Mouse (Mus musculus): ENCODE measurements around the gene Prkg1. TPM values are rescaled to one million over a fixed set of nuclear protein-coding genes. Genes with fewer than 3 reads are reported as not detected.
"Not testable (repeated sequence)": the region's sequence is repeated elsewhere in the genome, so short reads cannot be mapped to it uniquely, and the experiment has no call there.

The Prkg1 gene
- polyA plus RNA-seq, 1 experiment from 2014 or later: 2.1 TPM

GRCm38 (mm10) chr19:31383881-31384280 is 381.0 kb downstream of the Prkg1 start:
- Histone ChIP-seq H3K4me1 (ENCODE audit: control insufficient read depth, insufficient read depth, low read length) (no peaks in the 10 kb centered on the region), H3K9ac (ENCODE audit: low read depth, low read length) (no peak overlapping the region), H3K36me3 (ENCODE audit: control insufficient read depth, insufficient read depth, low read length) (no peaks in the 10 kb centered on the region), H3K4me2 (replicated peaks; ENCODE audit: low read depth, low read length) (no peak overlapping the region), H3K9me3 (ENCODE audit: control insufficient read depth, low read length) (no peaks in the 10 kb centered on the region), H3K27ac (ENCODE audit: low read depth, low read length) (no peak overlapping the region), H3K27me3 (ENCODE audit: control insufficient read depth, insufficient read depth, low read length) (no peaks in the 10 kb centered on the region), H3K4me3 (ENCODE audit: low read length) (no peak overlapping the region)
- ATAC-seq (ENCODE audit: low FRiP score, low TSS enrichment): no peak
- WGBS: 69% methylated on average over 5 of the region's 5 CpGs

GRCm38 (mm10) chr19:31370106-31370505 is 394.7 kb downstream of the Prkg1 start:
- 66% methylated on average over 1 of the region's 1 CpGs for WGBS
- Histone ChIP-seq H3K27me3 (ENCODE audit: control insufficient read depth, insufficient read depth, low read length) (no peaks in the 10 kb centered on the region), H3K9me3 (ENCODE audit: control insufficient read depth, low read length) (no peaks in the 10 kb centered on the region), H3K9ac (ENCODE audit: low read depth, low read length) (no peak overlapping the region), H3K4me2 (replicated peaks; ENCODE audit: low read depth, low read length) (no peak overlapping the region), H3K36me3 (ENCODE audit: control insufficient read depth, insufficient read depth, low read length) (no peaks in the 10 kb centered on the region), H3K27ac (ENCODE audit: low read depth, low read length) (no peak overlapping the region), H3K4me3 (ENCODE audit: low read length) (no peak overlapping the region), H3K4me1 (ENCODE audit: control insufficient read depth, insufficient read depth, low read length) (no peaks in the 10 kb centered on the region)
- no peak for ATAC-seq (ENCODE audit: low FRiP score, low TSS enrichment)

GRCm38 (mm10) chr19:31369116-31369515 is 395.7 kb downstream of the Prkg1 start:
- Histone ChIP-seq H3K36me3 (ENCODE audit: control insufficient read depth, insufficient read depth, low read length) (no peaks in the 10 kb centered on the region), H3K4me1 (ENCODE audit: control insufficient read depth, insufficient read depth, low read length) (no peaks in the 10 kb centered on the region), H3K27ac (ENCODE audit: low read depth, low read length) (no peak overlapping the region), H3K4me3 (ENCODE audit: low read length) (no peak overlapping the region), H3K9me3 (ENCODE audit: control insufficient read depth, low read length) (no peaks in the 10 kb centered on the region), H3K4me2 (replicated peaks; ENCODE audit: low read depth, low read length) (no peak overlapping the region), H3K9ac (ENCODE audit: low read depth, low read length) (no peak overlapping the region), H3K27me3 (ENCODE audit: control insufficient read depth, insufficient read depth, low read length) (no peaks in the 10 kb centered on the region)
- 83% methylated on average over 1 of the region's 1 CpGs for WGBS
- ATAC-seq (ENCODE audit: low FRiP score, low TSS enrichment): no peak

- Histone ChIP-seq H3K4me1 (ENCODE audit: control insufficient read depth, insufficient read depth, low read length) (no peaks in the 10 kb centered on the region), H3K27ac (ENCODE audit: low read depth, low read length) (no peak overlapping the region), H3K36me3 (ENCODE audit: control insufficient read depth, insufficient read depth, low read length) (no peaks in the 10 kb centered on the region), H3K4me2 (replicated peaks; ENCODE audit: low read depth, low read length) (no peak overlapping the region), H3K4me3 (ENCODE audit: low read length) (no peak overlapping the region), H3K9me3 (ENCODE audit: control insufficient read depth, low read length) (no peaks in the 10 kb centered on the region), H3K9ac (ENCODE audit: low read depth, low read length) (no peak overlapping the region), H3K27me3 (ENCODE audit: control insufficient read depth, insufficient read depth, low read length) (no peaks in the 10 kb centered on the region)
- WGBS: 76% methylated on average over 4 of the region's 4 CpGs
- ATAC-seq (ENCODE audit: low FRiP score, low TSS enrichment): no peak
Measured at GRCm38 (mm10) chr19:31362051-31362450, 402.8 kb downstream of the Prkg1 start.

- no peak overlapping the region for H3K27ac ChIP-seq (ENCODE audit: low read depth, low read length)
- no peak for ATAC-seq (ENCODE audit: low FRiP score, low TSS enrichment)
Measured at GRCm38 (mm10) chr19:31361575-31361974, 403.3 kb downstream of the Prkg1 start.

GRCm38 (mm10) chr19:31361161-31361560 is 403.7 kb downstream of the Prkg1 start:
- no peak overlapping the region for H3K4me3 ChIP-seq (ENCODE audit: low read length)
- no peaks in the 10 kb centered on the region for H3K27me3 ChIP-seq (ENCODE audit: control insufficient read depth, insufficient read depth, low read length)
- H3K36me3 ChIP-seq (ENCODE audit: control insufficient read depth, insufficient read depth, low read length): no peaks in the 10 kb centered on the region
- no peaks in the 10 kb centered on the region for H3K9me3 ChIP-seq (ENCODE audit: control insufficient read depth, low read length)
- H3K4me1 ChIP-seq (ENCODE audit: control insufficient read depth, insufficient read depth, low read length): no peaks in the 10 kb centered on the region
- no peak overlapping the region for H3K9ac ChIP-seq (ENCODE audit: low read depth, low read length)
- WGBS: 46% methylated on average over 3 of the region's 3 CpGs
- H3K4me2 ChIP-seq (replicated peaks; ENCODE audit: low read depth, low read length): no peak overlapping the region
- no peak for ATAC-seq (ENCODE audit: low FRiP score, low TSS enrichment)
- no peak overlapping the region for H3K27ac ChIP-seq (ENCODE audit: low read depth, low read length)

More at GRCm38 (mm10) chr19:31361575-31361974, 403.3 kb downstream of the Prkg1 start:
- Histone ChIP-seq H3K4me3 (ENCODE audit: low read length) (no peak overlapping the region), H3K36me3 (ENCODE audit: control insufficient read depth, insufficient read depth, low read length) (no peaks in the 10 kb centered on the region), H3K9me3 (ENCODE audit: control insufficient read depth, low read length) (no peaks in the 10 kb centered on the region), H3K9ac (ENCODE audit: low read depth, low read length) (no peak overlapping the region), H3K4me1 (ENCODE audit: control insufficient read depth, insufficient read depth, low read length) (no peaks in the 10 kb centered on the region), H3K4me2 (replicated peaks; ENCODE audit: low read depth, low read length) (no peak overlapping the region), H3K27me3 (ENCODE audit: control insufficient read depth, insufficient read depth, low read length) (no peaks in the 10 kb centered on the region)
- 63% methylated on average over 5 of the region's 5 CpGs for WGBS

GRCm38 (mm10) chr19:31354959-31355358 is 409.9 kb downstream of the Prkg1 start:
- Histone ChIP-seq H3K27me3 (ENCODE audit: control insufficient read depth, insufficient read depth, low read length) (no peaks in the 10 kb centered on the region), H3K4me1 (ENCODE audit: control insufficient read depth, insufficient read depth, low read length) (no peaks in the 10 kb centered on the region)
- WGBS: 53% methylated on average over 1 of the region's 1 CpGs

GRCm38 (mm10) chr19:31352784-31353183 is 412.0 kb downstream of the Prkg1 start:
- H3K27me3 ChIP-seq (ENCODE audit: control insufficient read depth, insufficient read depth, low read length); H3K4me2 ChIP-seq (replicated peaks; ENCODE audit: low read depth, low read length); H3K4me1 ChIP-seq (ENCODE audit: control insufficient read depth, insufficient read depth, low read length); H3K27ac ChIP-seq (ENCODE audit: low read depth, low read length); H3K9me3 ChIP-seq (ENCODE audit: control insufficient read depth, low read length); H3K9ac ChIP-seq (ENCODE audit: low read depth, low read length); ATAC-seq (ENCODE audit: low FRiP score, low TSS enrichment); H3K4me3 ChIP-seq (ENCODE audit: low read length); H3K36me3 ChIP-seq (ENCODE audit: control insufficient read depth, insufficient read depth, low read length): not testable (repeated sequence)

More at GRCm38 (mm10) chr19:31354959-31355358, 409.9 kb downstream of the Prkg1 start:
- Histone ChIP-seq H3K27ac (ENCODE audit: low read depth, low read length) (no peak overlapping the region), H3K9me3 (ENCODE audit: control insufficient read depth, low read length) (no peaks in the 10 kb centered on the region), H3K4me2 (replicated peaks; ENCODE audit: low read depth, low read length) (no peak overlapping the region), H3K9ac (ENCODE audit: low read depth, low read length) (no peak overlapping the region), H3K4me3 (ENCODE audit: low read length) (no peak overlapping the region), H3K36me3 (ENCODE audit: control insufficient read depth, insufficient read depth, low read length) (no peaks in the 10 kb centered on the region)
- ATAC-seq (ENCODE audit: low FRiP score, low TSS enrichment): no peak

GRCm38 (mm10) chr19:31351796-31352195 is 413.0 kb downstream of the Prkg1 start:
- Histone ChIP-seq H3K4me1 (ENCODE audit: control insufficient read depth, insufficient read depth, low read length) (no peaks in the 10 kb centered on the region), H3K9me3 (ENCODE audit: control insufficient read depth, low read length) (no peaks in the 10 kb centered on the region), H3K36me3 (ENCODE audit: control insufficient read depth, insufficient read depth, low read length) (no peaks in the 10 kb centered on the region), H3K27me3 (ENCODE audit: control insufficient read depth, insufficient read depth, low read length) (no peaks in the 10 kb centered on the region), H3K9ac (ENCODE audit: low read depth, low read length) (no peak overlapping the region), H3K27ac (ENCODE audit: low read depth, low read length) (no peak overlapping the region), H3K4me2 (replicated peaks; ENCODE audit: low read depth, low read length) (no peak overlapping the region), H3K4me3 (ENCODE audit: low read length) (no peak overlapping the region)
- ATAC-seq (ENCODE audit: low FRiP score, low TSS enrichment): no peak
- WGBS: 66% methylated on average over 3 of the region's 3 CpGs

- H3K4me1 ChIP-seq (ENCODE audit: control insufficient read depth, insufficient read depth, low read length): no peaks in the 10 kb centered on the region
- no peak overlapping the region for H3K27ac ChIP-seq (ENCODE audit: low read depth, low read length)
- H3K27me3 ChIP-seq (ENCODE audit: control insufficient read depth, insufficient read depth, low read length): no peaks in the 10 kb centered on the region
- no peak overlapping the region for H3K9ac ChIP-seq (ENCODE audit: low read depth, low read length)
- no peak overlapping the region for H3K4me2 ChIP-seq (replicated peaks; ENCODE audit: low read depth, low read length)
- no peaks in the 10 kb centered on the region for H3K36me3 ChIP-seq (ENCODE audit: control insufficient read depth, insufficient read depth, low read length)
- H3K9me3 ChIP-seq (ENCODE audit: control insufficient read depth, low read length): no peaks in the 10 kb centered on the region
- no peak overlapping the region for H3K4me3 ChIP-seq (ENCODE audit: low read length)
- WGBS: 35% methylated on average over 4 of the region's 4 CpGs
- ATAC-seq (ENCODE audit: low FRiP score, low TSS enrichment): no peak
Measured at GRCm38 (mm10) chr19:31342150-31342549, 422.7 kb downstream of the Prkg1 start.

Measured in kidney, embryonic 14.5 days (tissue).